Mouse (Mus musculus) heart, postnatal 25 days (tissue): Measurements from ENCODE around the gene Smc6. TPM values are rescaled to one million over a fixed set of nuclear protein-coding genes. Genes with fewer than 3 reads are reported as not detected.

Experiments
- microRNA-seq: library from miRNA; unstranded; fragments of <30 nt; microRNA quantifications from one replicate; pipeline ENCODE4 v1.2.0, GENCODE M21; 2022
- total RNA-seq, 2 experiments: library from RNA; stranded (reverse); gene quantifications; 2 replicates each; pipeline ENCODE4 v1.2.3; 2021

Gene Smc6
- total RNA-seq, 2 experiments from 2014 or later, result 42.9 to 50.3 TPM

Small RNAs within 50 kb of the gene (microRNA-seq; reads per million reads assigned to microRNA genes)
- gene Mir7675, result not detected

Other genes with a start within 250 kb of the Smc6 start
- under 1 TPM; 0.29 to 0.39 TPM for gene Kcns3, start 114.8 kb upstream of the Smc6 start, total RNA-seq
- not detected for gene Msgn1, start 56.9 kb upstream of the Smc6 start, total RNA-seq
- 1 to 10 TPM; 1.1 to 1.3 TPM for gene Gen1, start 85 bp upstream of the Smc6 start, total RNA-seq
- gene Vsnl1, start 170.7 kb downstream of the Smc6 start, total RNA-seq, result under 1 TPM; 0.45 to 0.88 TPM
- gene Rad51ap2, start 190.2 kb downstream of the Smc6 start, total RNA-seq, result not detected